Mouse (Mus musculus): Measurements from ENCODE around the gene Bmi1.

The Bmi1 gene

DNA sequence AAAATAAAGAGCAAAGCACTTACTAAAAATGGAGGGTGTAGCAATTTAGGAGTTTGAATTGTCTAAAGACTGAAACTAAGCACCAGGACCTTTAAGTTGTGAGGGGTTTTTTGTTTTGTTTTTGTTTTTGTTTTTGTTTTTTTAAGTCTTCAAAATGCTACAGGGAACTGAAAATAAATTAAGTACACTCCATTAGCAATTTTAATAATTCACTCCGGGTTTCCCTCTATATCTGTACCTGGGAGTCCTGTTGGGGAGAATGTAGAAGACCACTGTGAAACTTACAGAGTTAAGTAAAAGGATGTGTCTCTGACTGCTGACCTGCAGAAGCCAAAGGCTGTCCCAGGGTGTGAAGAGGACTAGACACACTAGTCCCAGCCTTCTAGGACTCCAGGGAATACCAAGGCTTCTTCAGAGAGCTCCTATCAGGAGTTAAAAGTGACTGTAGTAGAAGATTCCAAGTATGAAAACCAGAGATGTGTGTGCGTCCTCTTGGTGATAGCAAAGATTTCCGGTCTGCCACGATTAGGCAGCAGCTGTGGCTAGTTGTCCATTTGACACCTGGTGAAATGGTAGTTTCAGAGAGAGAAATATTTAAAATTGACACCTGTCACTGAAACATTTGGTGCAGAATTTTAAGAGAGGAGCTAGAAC is 20.9 kb downstream of the Bmi1 start:
- in situ Hi-C loops (cut with MboI; ENCODE audit: low pct_unique_long_range_greater_than_20kb in 1 of 2, low sequenced_read_pairs in 2 of 2, unreplicated experiment in 1 of 2) = loop anchor here in 1 of 2 experiments (10.0 to 25.0 kb wide), 2 partner anchors 663 to 740 kb away; partner anchors contain the start of genes A930004D18Rik and Ptf1a

DNA sequence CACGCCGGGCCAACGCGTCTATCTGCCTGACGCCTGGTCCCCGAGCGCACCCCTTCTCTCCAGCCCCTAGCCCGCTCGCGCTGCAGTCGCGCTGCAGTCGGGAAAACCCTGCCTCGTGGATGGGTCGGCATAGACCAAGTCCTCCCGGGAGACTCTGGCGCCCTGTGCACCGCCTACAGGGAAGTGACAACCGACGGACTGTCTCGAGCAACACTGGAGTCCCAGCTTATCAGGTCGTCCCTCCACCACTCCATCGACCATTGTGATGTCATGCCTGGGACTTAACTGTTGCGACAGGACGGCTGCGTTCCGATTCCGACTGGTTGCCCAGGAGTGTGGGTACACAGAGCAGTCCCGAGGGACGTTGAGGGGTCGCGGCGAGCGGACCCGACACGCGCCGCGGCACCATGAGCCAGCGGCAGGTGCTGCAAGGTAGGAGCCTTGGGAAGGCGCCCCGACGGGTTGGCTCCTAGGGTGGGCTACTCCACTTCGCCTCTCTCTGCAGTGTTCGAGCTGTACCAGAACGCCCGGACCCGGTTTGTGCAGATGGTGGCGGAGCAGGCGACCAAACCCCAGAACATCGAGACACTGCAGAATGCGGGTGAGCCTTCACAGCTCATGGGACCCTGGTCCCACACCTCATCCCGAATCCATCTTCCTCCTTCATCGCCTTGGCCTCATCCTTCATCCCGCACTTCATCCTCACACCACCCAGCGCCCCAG is 22.0 kb downstream of the Bmi1 start:
- in situ Hi-C loops (cut with MboI; ENCODE audit: low pct_unique_long_range_greater_than_20kb in 1 of 2, low sequenced_read_pairs in 2 of 2, unreplicated experiment in 1 of 2) = loop anchor here in 1 of 2 experiments (10.0 to 25.0 kb wide), 2 partner anchors 664 to 738 kb away; partner anchors contain the start of genes A930004D18Rik and Ptf1a

DNA sequence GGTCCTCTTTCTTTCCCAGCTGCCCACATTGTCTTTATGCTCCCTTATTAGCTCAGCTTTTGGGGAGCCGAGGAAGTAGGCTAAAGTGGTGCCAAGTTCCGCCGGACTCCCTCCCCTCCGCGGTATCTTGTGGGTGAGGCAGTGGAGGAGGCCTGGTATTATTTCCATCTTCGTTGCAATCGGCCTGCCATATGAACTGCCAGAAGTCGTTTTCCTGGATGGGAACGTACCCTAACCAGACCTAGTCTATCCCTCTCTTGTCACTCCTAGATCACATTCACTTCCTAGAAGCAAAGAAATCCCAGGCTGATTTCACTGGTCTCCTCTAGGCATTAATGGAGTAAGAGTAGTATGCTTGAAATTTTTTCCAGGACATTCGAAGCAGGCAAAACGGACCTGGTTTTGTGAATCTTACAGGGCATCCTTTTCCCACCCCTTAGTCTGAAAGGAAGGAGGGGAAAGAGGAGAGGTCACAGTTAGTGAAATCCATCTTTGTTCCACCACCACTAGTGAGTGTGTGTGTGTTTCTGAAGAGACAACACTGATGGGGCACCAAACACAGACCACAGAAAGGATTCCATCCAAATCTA is 22.7 kb downstream of the Bmi1 start:
- in situ Hi-C loops (cut with MboI; ENCODE audit: low pct_unique_long_range_greater_than_20kb in 1 of 2, low sequenced_read_pairs in 2 of 2, unreplicated experiment in 1 of 2) = loop anchor here in 1 of 2 experiments (10.0 to 25.0 kb wide), 2 partner anchors 665 to 738 kb away; partner anchors contain the start of genes A930004D18Rik and Ptf1a

DNA sequence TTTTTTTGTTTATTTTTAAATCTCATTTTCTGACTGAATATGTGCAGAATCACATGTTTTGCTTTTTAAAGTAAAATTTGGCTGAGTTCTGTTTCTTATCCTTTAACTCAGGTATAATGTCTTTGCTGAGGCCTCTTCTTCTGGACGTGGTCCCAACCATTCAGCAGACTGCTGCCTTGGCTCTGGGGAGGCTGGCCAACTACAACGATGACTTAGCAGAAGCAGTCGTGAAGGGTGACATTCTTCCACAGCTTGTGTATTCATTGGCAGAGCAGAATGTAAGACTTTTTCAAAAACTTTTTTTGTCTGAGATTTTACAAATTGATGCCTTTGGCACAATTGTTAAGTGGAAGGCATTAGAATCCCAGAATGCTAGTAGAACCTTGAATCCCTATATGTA is 33.5 kb downstream of the Bmi1 start:
- in situ Hi-C loops (cut with MboI; ENCODE audit: low pct_unique_long_range_greater_than_20kb in 1 of 2, low sequenced_read_pairs in 2 of 2, unreplicated experiment in 1 of 2) = no loop called here

DNA sequence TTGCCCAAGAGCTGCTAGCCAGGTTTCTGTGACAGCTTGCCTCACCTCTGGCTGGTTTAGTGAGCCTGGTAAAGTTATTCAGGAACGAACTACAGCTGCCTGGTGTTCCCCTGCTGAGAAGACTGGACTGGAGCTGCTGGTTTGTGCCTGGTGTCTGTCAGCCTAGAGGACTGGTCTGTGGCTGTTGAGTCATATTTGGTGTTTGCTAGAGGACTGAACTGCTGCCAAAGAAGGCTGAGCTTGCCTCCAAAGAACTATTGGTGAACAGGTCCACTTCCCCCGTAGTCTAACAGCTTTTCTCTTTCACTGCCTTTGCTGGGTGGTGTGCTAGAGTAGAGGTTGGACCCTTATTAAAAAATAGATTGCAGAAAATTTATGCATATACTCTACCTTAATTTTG is 36.3 kb downstream of the Bmi1 start:
- in situ Hi-C loops (cut with MboI; ENCODE audit: low pct_unique_long_range_greater_than_20kb in 1 of 2, low sequenced_read_pairs in 2 of 2, unreplicated experiment in 1 of 2) = no loop called here

DNA sequence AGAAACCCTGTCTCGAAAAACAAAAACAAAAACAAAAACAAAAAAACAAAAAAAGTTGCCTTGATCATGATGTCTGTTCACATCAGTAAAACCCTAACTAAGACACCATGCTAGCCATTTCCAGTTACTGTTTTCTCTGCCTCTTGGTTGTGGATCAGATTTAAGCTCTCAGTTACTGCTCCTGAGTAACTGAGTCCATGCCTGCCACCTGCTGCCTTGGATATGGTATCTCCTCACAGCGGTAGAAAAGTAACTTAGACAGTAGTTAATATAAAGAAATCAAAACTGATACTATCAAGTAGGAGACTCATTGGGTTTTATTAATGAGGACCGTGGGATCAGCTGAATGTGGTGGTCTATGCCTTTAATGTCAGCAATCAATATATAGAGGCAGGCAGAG is 37.5 kb downstream of the Bmi1 start:
- in situ Hi-C loops (cut with MboI; ENCODE audit: low pct_unique_long_range_greater_than_20kb in 1 of 2, low sequenced_read_pairs in 2 of 2, unreplicated experiment in 1 of 2) = no loop called here

DNA sequence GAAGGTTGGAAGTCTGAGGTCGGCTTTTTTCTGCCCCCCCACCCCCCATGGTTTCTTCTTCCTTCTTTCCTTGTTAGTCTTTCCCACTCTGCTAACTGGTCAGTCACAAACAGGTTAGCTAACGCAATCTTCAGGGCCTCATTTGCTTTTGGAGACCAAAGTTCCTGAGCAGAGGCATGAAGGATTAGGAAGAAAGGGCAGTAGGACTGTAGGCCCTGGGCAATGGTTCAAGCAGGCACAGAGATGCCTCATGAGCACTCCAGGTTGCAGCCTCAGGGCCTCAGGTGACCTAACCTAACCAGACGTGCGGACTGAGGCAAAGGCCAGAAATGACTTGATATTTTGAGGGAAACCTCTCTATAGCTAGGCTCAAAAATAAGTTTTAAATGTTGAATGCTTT is 41.7 kb downstream of the Bmi1 start:
- in situ Hi-C loops (cut with MboI; ENCODE audit: low pct_unique_long_range_greater_than_20kb in 1 of 2, low sequenced_read_pairs in 2 of 2, unreplicated experiment in 1 of 2) = no loop called here

DNA sequence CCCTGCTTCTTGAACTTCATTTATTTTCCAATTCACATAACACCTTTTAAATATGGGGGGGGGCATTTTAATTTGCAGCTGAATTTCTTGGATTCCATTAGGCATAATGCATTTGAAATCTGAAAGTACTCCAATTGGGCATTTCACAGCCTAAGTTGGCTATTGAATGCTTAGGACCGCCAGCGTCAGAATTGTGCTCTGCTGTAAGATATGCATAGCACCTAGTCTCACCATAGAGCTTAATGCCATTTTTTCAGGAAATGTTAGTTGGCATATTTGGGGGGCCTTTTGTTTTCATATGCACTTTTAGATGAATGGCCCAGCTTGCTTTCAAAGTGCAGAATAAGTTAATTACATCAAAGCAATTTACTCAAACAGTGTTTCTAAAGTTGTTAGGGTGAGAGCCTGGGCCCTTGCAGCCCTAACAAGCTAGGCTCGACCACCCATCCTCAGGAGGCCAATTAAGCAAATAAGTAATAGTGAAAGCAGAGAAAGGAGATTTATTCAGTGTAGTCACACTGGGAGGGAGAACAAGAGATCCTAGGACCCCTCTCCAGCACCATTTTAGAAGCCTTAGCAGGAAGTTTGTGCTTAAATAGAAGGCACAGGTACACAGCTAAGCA is 45.5 kb downstream of the Bmi1 start:
- in situ Hi-C loops (cut with MboI; ENCODE audit: low pct_unique_long_range_greater_than_20kb in 1 of 2, low sequenced_read_pairs in 2 of 2, unreplicated experiment in 1 of 2) = no loop called here

DNA sequence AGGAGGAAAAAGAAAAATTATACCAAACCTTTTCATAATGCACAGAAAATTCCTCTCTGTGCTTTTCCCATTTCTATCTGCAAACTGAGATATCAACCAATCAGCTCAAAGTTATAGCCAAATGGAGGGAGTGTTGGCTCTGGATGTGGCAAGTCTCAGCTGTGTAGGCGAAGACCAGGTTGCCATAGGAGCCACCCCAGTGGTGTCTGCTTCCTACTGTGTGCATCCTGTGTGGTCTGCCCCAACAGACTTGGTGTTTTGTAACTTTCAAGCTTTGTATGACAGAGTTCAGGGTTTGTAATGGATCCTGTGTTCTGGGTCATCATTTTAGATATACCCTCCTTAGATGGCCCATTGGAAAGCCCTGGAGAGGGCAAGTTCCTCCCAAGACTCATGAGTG is 47.6 kb downstream of the Bmi1 start:
- in situ Hi-C loops (cut with MboI; ENCODE audit: low pct_unique_long_range_greater_than_20kb in 1 of 2, low sequenced_read_pairs in 2 of 2, unreplicated experiment in 1 of 2) = no loop called here

DNA sequence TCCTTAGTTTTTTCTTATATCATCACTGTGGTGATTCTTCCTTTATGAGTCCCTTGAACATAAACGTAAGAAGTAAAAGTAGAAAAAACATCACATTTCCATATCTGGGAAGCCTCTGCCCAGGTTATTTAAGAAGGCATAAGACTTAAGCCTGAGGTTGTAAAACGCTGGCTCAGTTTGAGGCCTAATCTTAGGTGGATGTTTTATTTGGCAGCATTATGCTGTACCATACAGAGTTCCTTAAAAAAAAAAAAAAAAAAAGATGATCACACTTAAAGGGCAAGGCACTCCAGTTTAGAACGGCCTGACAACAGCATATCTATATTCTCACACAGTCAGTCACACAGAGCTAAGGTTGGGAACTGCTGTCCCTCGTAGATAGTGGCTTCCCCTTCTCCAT is 49.1 kb downstream of the Bmi1 start:
- in situ Hi-C loops (cut with MboI; ENCODE audit: low pct_unique_long_range_greater_than_20kb in 1 of 2, low sequenced_read_pairs in 2 of 2, unreplicated experiment in 1 of 2) = no loop called here

DNA sequence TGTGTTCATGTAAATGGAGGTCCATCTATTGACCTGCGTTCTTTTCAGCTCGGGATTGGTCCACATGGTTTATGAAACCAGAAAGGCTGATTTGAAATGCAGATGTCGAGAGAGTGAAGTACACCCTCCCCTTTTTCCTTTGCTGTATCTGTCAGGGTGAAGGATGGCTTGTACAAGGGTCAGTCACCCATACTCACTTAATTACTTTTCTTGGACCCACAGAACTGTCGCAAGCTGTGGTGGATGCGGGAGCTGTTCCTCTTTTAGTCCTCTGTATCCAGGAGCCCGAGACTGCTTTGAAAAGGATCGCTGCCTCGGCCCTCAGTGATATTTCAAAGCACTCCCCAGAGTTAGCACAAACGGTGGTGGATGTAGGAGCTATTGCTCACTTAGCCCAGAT is 54.9 kb downstream of the Bmi1 start:
- in situ Hi-C loops (cut with MboI; ENCODE audit: low pct_unique_long_range_greater_than_20kb in 1 of 2, low sequenced_read_pairs in 2 of 2, unreplicated experiment in 1 of 2) = no loop called here

DNA sequence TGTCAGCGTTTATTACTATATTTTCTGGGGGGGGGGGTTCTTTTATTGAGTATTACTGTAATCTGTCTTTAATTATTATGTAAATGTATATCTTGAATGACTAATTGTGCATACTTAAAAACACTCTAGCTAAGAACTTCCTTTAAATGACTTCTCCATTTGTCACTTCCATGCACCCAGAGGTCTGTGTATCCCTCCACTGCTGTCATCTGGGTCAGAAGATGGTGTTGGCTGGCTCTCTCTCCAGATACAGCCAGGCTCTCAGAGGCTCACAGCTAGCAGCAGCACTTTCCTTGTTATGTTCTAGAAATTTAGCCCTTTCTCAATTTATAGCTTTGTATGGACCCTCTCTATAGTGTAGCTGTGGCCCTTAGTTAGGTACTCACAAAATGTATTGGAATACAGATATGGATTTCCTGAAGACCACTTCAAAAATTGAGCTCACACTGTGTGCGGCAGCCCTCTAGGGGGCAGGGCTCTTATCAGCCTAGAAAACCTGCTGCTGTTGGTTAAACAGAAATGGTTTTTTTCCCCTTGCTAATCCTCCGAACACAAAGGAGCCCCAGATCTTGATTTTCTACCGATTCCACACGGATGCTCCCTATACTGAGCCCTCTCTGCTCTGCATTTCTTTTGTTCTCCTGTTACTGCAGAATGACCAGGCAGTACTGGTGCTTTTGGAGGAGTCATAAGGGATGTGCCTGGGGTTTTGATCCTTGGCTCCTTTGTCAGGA is 57.7 kb downstream of the Bmi1 start:
- in situ Hi-C loops (cut with MboI; ENCODE audit: low pct_unique_long_range_greater_than_20kb in 1 of 2, low sequenced_read_pairs in 2 of 2, unreplicated experiment in 1 of 2) = no loop called here

All from mouse embryonic stem cell (cell line).